Mouse (Mus musculus) small intestine, adult 2 months (tissue): ENCODE results near the gene Olfr1166. TPM values are rescaled to one million over a fixed set of nuclear protein-coding genes. Genes with fewer than 3 reads are reported as not detected.
"Not testable (repeated sequence)": the region's sequence is repeated elsewhere in the genome, so short reads cannot be mapped to it uniquely, and the experiment has no call there.

Experiments used
- H3K27ac ChIP-seq: fragments of 200-500 bp; 2 replicates; pipeline ENCODE4 v1.5.1; 2012; ENCODE audit warnings: low read depth, low read length, control low read depth, inconsistent platforms; ENCODE audit not compliant: insufficient read depth
- H3K27me3 ChIP-seq: fragments of 200-500 bp; 2 replicates; pipeline ENCODE4 v1.6.1; 2012; ENCODE audit warnings: mild to moderate bottlenecking, moderate library complexity, low read length, inconsistent platforms; ENCODE audit not compliant: control insufficient read depth, insufficient read depth
- H3K36me3 ChIP-seq: fragments of 200-500 bp; 2 replicates; pipeline ENCODE4 v1.6.1; 2012; ENCODE audit warnings: mild to moderate bottlenecking, low read length, control low read depth, inconsistent platforms; ENCODE audit not compliant: control insufficient read depth, insufficient read depth
- H3K4me1 ChIP-seq: fragments of 200-500 bp; 2 replicates; pipeline ENCODE4 v1.6.1; 2012; ENCODE audit warnings: low read length, inconsistent platforms, mixed read lengths; ENCODE audit not compliant: control insufficient read depth, insufficient read depth, insufficient read length
- H3K4me3 ChIP-seq: fragments of 200-500 bp; 2 replicates; pipeline ENCODE4 v1.5.1; 2012; ENCODE audit warnings: low read depth, mild to moderate bottlenecking, control low read depth, inconsistent platforms, low read length, moderate library complexity
- CTCF ChIP-seq: fragments of 200-500 bp; IDR thresholded peaks from 2 replicates; pipeline ENCODE4 v1.5.1; 2012; ENCODE audit warnings: low read depth, mild to moderate bottlenecking, control low read depth, inconsistent platforms, low read length, moderate library complexity, mixed read lengths; ENCODE audit not compliant: insufficient replicate concordance, insufficient read length; ENCODE audit errors: extremely low read depth
- POLR2A ChIP-seq: fragments of 200-500 bp; IDR thresholded peaks from 2 replicates; pipeline ENCODE4 v1.6.1; 2012; ENCODE audit warnings: low read depth, mild to moderate bottlenecking, control low read depth, inconsistent platforms, low read length, moderate library complexity
- WGBS: fragments of 180-500 bp; shearing (Covaris S2); methylation state at CpG from one replicate; pipeline ENCODE4 v1.1.7; 2018; 5-methylcytosine and 5-hydroxymethylcytosine counted together
- polyA plus RNA-seq: library from polyadenylated mRNA; depleted of rRNA; stranded (reverse); fragments of >200 nt; gene quantifications from 2 replicates; pipeline ENCODE4 v1.2.3, GENCODE M21; 2012; rRNA removed

Gene Olfr1166
- polyA plus RNA-seq: not detected in 2 replicates

DNA sequence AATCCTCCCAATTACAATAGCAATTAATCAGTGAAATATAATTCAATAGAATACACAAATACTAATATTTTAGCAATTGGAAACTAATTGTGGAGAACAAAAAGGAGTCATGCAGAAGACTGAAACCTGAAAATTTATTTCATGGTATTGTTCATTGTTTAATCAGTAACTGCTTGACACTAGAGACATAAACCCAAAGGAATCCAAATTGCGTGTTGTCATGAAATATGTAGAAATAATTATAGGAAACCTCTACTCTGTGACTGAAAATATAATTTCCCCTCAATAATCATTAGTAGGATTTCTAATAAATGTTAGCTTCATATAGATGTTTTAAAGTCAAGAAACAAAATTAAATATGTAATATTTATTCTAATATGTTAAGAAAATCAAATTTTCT lies at the start of gene Olfr1166:
TSS of gene Olfr1166 (minus strand) at position 101 of the 400 bp plus-strand sequence.
- 89% methylated on average over 1 of the region's 1 CpGs for WGBS

DNA sequence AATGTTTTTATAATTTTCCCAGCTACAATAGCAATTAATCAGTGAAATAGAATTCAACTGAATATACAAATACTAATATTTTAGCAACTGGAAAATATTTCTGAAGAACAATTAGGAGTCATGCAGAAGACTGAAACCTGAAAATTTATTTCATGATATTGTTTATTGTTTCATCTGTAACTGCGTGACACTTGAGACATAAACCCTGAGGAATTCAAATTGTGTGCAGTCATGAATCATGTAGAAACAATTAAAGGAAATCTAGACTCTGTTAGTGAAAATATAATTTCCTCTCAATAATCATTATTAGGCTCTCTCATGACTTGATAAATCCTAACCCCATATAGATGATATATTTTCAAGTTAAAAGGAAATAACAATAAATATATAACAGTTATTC lies 27.0 kb upstream of the Olfr1166 start, which contains the start of gene Olfr1167:
TSS of gene Olfr1167 (minus strand) at position 101 of the 400 bp plus-strand sequence.
- WGBS: 74% methylated on average over 1 of the region's 1 CpGs
- not testable (repeated sequence) for H3K36me3 ChIP-seq, H3K4me3 ChIP-seq, H3K27me3 ChIP-seq, H3K4me1 ChIP-seq, H3K27ac ChIP-seq

More for the DNA sequence above, at the start of gene Olfr1166:
- no peak within 1 kb of the TSS for H3K4me3 ChIP-seq
- TF ChIP-seq POLR2A: no peak
- no peak for TF ChIP-seq CTCF
- H3K4me1 ChIP-seq: no peaks in the 10 kb centered on the region
- no peaks in the 10 kb centered on the region for H3K36me3 ChIP-seq
- H3K27ac ChIP-seq: no peak within 1 kb of the TSS
- no peaks in the 10 kb centered on the region for H3K27me3 ChIP-seq

DNA sequence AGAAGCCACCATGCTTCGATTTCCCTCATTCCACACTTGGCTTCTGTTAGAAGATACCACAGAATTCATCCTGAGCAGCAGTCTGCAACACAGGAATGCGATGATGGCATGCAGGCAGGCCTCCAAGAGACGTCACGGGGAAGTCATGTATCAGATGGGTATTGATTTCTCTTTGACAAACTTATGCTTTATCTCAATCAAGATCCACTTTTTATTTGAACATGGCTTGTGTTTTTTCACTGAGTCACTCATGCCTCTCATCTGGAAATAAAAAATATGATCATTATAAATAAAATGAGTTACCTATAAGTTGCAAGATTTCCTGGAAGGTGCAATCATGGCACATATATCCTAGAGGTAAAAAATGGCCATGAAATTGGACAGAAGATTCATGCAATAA lies 34.2 kb downstream of the Olfr1166 start, which contains the start of gene Olfr1164:
TSS of gene Olfr1164 (minus strand) at position 101 of the 400 bp plus-strand sequence.
- Histone ChIP-seq H3K36me3 (no peaks in the 10 kb centered on the region), H3K27ac (no peak within 1 kb of the TSS), H3K4me3 (no peak within 1 kb of the TSS), H3K4me1 (no peaks in the 10 kb centered on the region), H3K27me3 (no peaks in the 10 kb centered on the region)
- WGBS: 57% methylated on average over 4 of the region's 4 CpGs
- TF ChIP-seq CTCF (no peak), POLR2A (no peak)

Other genes with a start within 250 kb of the Olfr1166 start
- gene Olfr1153, start 233.3 kb downstream of the Olfr1166 start, polyA plus RNA-seq: not detected in 2 replicates
- gene Olfr1154, start 223.1 kb downstream of the Olfr1166 start, polyA plus RNA-seq: not detected in 2 replicates
- not detected in 2 replicates for gene Olfr1155, start 183.1 kb downstream of the Olfr1166 start, polyA plus RNA-seq
- not detected in 2 replicates for gene Olfr1156, start 175.2 kb downstream of the Olfr1166 start, polyA plus RNA-seq
- gene Olfr1157, start 160.0 kb downstream of the Olfr1166 start, polyA plus RNA-seq: not detected in 2 replicates
- not detected in 2 replicates for gene Olfr74, start 153.6 kb downstream of the Olfr1166 start, polyA plus RNA-seq
- not detected in 2 replicates for gene Olfr1158, start 138.2 kb downstream of the Olfr1166 start, polyA plus RNA-seq
- not detected in 2 replicates for gene Olfr1160, start 120.0 kb downstream of the Olfr1166 start, polyA plus RNA-seq
- not detected in 2 replicates for gene Olfr1161, start 105.5 kb downstream of the Olfr1166 start, polyA plus RNA-seq
- gene Olfr73, start 90.6 kb downstream of the Olfr1166 start, polyA plus RNA-seq: not detected in 2 replicates
- gene Olfr1162, start 77.1 kb downstream of the Olfr1166 start, polyA plus RNA-seq: not detected in 2 replicates
- gene Olfr1163, start 56.4 kb downstream of the Olfr1166 start, polyA plus RNA-seq: not detected in 2 replicates
- not detected in 2 replicates for gene Olfr1164, start 34.3 kb downstream of the Olfr1166 start, polyA plus RNA-seq
- not detected in 2 replicates for gene Olfr1167, start 26.9 kb upstream of the Olfr1166 start, polyA plus RNA-seq
- not detected in 2 replicates for gene Olfr1168, start 53.6 kb upstream of the Olfr1166 start, polyA plus RNA-seq
- gene Olfr1170, start 100.1 kb upstream of the Olfr1166 start, polyA plus RNA-seq: not detected in 2 replicates
- not detected in 2 replicates for gene Olfr1173, start 151.6 kb upstream of the Olfr1166 start, polyA plus RNA-seq
- not detected in 2 replicates for gene Olfr1174-ps, start 186.9 kb upstream of the Olfr1166 start, polyA plus RNA-seq
- not detected in 2 replicates for gene Olfr1175-ps, start 198.9 kb upstream of the Olfr1166 start, polyA plus RNA-seq
- gene Olfr1176, start 208.4 kb upstream of the Olfr1166 start, polyA plus RNA-seq: not detected in 2 replicates
- gene Olfr1177-ps, start 218.2 kb upstream of the Olfr1166 start, polyA plus RNA-seq: not detected in 2 replicates